Mouse (Mus musculus) CD4-positive naive resting alpha-beta T cell, adult 76 days (primary cell): Measurements from ENCODE around the gene Angel1. TPM values are rescaled to one million over a fixed set of nuclear protein-coding genes. Genes with fewer than 3 reads are reported as not detected.

Source experiments
- total RNA-seq: library from RNA; stranded (reverse); gene quantifications from one replicate; pipeline ENCODE4 v1.2.4, GENCODE M21; 2023

Gene Angel1
- 12.0 TPM for total RNA-seq

DNA sequence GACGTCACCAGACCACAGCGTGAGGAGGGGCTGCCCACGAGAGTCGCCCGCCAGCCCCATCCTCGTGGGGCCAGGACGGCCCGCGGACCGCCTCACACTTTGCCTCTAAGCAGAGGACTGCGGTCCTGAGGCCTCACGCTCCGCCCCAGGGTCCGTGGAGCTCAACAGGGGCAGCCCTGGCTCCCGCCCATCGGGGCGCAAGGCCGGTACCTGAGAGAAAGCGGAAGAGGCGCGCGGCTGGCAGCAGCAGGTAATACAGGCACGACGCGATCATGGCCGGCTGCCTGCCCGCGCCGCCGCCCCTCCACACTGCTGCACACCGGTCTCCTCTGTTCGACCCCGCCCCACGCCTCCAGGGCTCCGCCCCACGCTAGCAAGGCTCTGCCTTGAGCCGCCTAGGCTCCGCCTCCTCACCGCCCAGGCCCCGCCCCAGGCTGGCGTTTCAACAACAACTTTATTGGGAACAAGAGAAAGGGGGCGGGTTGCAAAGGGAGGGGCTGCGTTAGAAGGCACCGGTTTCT is at the start of gene Angel1:
Angel1 (minus strand) TSS at position 341 of the 521 bp plus-strand sequence.

GRCm38 (mm10) chr12:86734319-86734810 is 8.1 kb upstream of the Angel1 start, which contains the start of gene Lrrc74a:
TSS of gene Lrrc74a (plus strand) at chr12:86734369.

GRCm38 (mm10) chr12:86678591-86679545 is 47.4 kb downstream of the Angel1 start, which contains the start of gene Vash1:
TSS of gene Vash1 (plus strand) at chr12:86678700.

Other genes with a start within 250 kb of the Angel1 start
- gene Vash1, start 47.8 kb downstream of the Angel1 start, total RNA-seq = not detected
- gene Lrrc74a, start 7.9 kb upstream of the Angel1 start, total RNA-seq = not detected
- gene Irf2bpl, start 158.3 kb upstream of the Angel1 start, total RNA-seq = 76.4 TPM
- gene Cipc, start 220.6 kb upstream of the Angel1 start, total RNA-seq = 26.8 TPM